Mouse (Mus musculus) testis, adult 2 months (tissue): ENCODE results near the gene Mdp1. TPM values are rescaled to one million over a fixed set of nuclear protein-coding genes. Genes with fewer than 3 reads are reported as not detected.

Experiments used
- H3K27ac ChIP-seq: fragments of 200-500 bp; 2 replicates; pipeline ENCODE4 v1.5.1; 2012; ENCODE audit warnings: low read depth, low read length; ENCODE audit not compliant: control insufficient read depth, insufficient read depth
- H3K27me3 ChIP-seq: fragments of 200-500 bp; 2 replicates; pipeline ENCODE4 v1.6.1; 2012; ENCODE audit warnings: mild to moderate bottlenecking, low read length, moderate library complexity; ENCODE audit not compliant: control insufficient read depth, insufficient read depth
- H3K36me3 ChIP-seq: fragments of 200-500 bp; 2 replicates; pipeline ENCODE4 v1.6.1; 2012; ENCODE audit warnings: mild to moderate bottlenecking, low read length; ENCODE audit not compliant: control insufficient read depth, insufficient read depth
- H3K4me1 ChIP-seq: fragments of 200-500 bp; 2 replicates; pipeline ENCODE4 v1.6.1; 2012; ENCODE audit warnings: low read length; ENCODE audit not compliant: control insufficient read depth, insufficient read depth
- H3K4me3 ChIP-seq: fragments of 200-500 bp; 2 replicates; pipeline ENCODE4 v1.5.1; 2012; ENCODE audit warnings: low read depth, mild to moderate bottlenecking, low read length, moderate library complexity, mixed read lengths; ENCODE audit not compliant: control insufficient read depth
- CTCF ChIP-seq: fragments of 200-500 bp; IDR thresholded peaks from 2 replicates; pipeline ENCODE4 v1.5.1; 2012; ENCODE audit warnings: low read depth, mild to moderate bottlenecking, inconsistent platforms, low read length, moderate library complexity; ENCODE audit not compliant: control insufficient read depth, insufficient read depth, insufficient replicate concordance
- POLR2A ChIP-seq: fragments of 200-500 bp; IDR thresholded peaks from 2 replicates; pipeline ENCODE4 v1.6.1; 2012; ENCODE audit warnings: low read depth, mild to moderate bottlenecking, inconsistent platforms, low read length, moderate library complexity; ENCODE audit not compliant: control insufficient read depth
- polyA plus RNA-seq: library from polyadenylated mRNA; depleted of rRNA; stranded (reverse); fragments of >200 nt; gene quantifications from 2 replicates; pipeline ENCODE4 v1.2.3, GENCODE M21; 2012

Gene Mdp1
- polyA plus RNA-seq, 1 experiment = 4.1 TPM

- H3K36me3 ChIP-seq = peaks cover 1% of the 10 kb centered on the region
- no peak overlapping the region for H3K4me3 ChIP-seq
- peak; percentile 81; the same call in 1 of the 2 replicates for TF ChIP-seq CTCF
- no peak for TF ChIP-seq POLR2A
- H3K4me1 ChIP-seq = peaks cover 3% of the 10 kb centered on the region; the same call in 1 of the 2 replicates
- H3K27ac ChIP-seq = no peak overlapping the region
- H3K27me3 ChIP-seq = no peaks in the 10 kb centered on the region
Measured at GRCm38 (mm10) chr14:55629312-55629711, 31.0 kb downstream of the Mdp1 start.

GRCm38 (mm10) chr14:55628077-55628827, 32.1 kb downstream of the Mdp1 start:
- Histone ChIP-seq H3K36me3 (peaks cover 1% of the 10 kb centered on the region), H3K27me3 (no peaks in the 10 kb centered on the region), H3K4me3 (no peak overlapping the region), H3K27ac (no peak overlapping the region), H3K4me1 (peaks cover 3% of the 10 kb centered on the region; the same call in 1 of the 2 replicates)
- TF ChIP-seq CTCF (no peak), POLR2A (no peak)

GRCm38 (mm10) chr14:55618486-55619195, 41.7 kb downstream of the Mdp1 start:
- Histone ChIP-seq H3K4me1 (peaks cover 12% of the 10 kb centered on the region), H3K27me3 (no peaks in the 10 kb centered on the region), H3K27ac (no peak overlapping the region), H3K36me3 (no peaks in the 10 kb centered on the region), H3K4me3 (peak overlapping the region; percentile 76)
- TF ChIP-seq CTCF (no peak), POLR2A (0 out of 2 replicates have a peak, but pooled peaks have one; percentile 28)

- no peaks in the 10 kb centered on the region for H3K36me3 ChIP-seq
- no peaks in the 10 kb centered on the region for H3K27me3 ChIP-seq
- TF ChIP-seq CTCF (no peak), POLR2A (peak; percentile 43; the same call in 1 of the 2 replicates)
- H3K4me3 ChIP-seq = peak within 1 kb of the TSS; percentile 76
- peak within 1 kb of the TSS; percentile 30 for H3K27ac ChIP-seq
- peaks cover 12% of the 10 kb centered on the region for H3K4me1 ChIP-seq
Measured at GRCm38 (mm10) chr14:55617822-55618221, 42.5 kb downstream of the Mdp1 start, which contains the start of gene Rec8. TSS of gene Rec8 (plus strand) at chr14:55618037.

- Histone ChIP-seq H3K4me3 (peak overlapping the region; percentile 76; the same call in 1 of the 2 replicates), H3K27me3 (no peaks in the 10 kb centered on the region), H3K27ac (no peak overlapping the region), H3K36me3 (no peaks in the 10 kb centered on the region), H3K4me1 (peaks cover 12% of the 10 kb centered on the region)
- TF ChIP-seq POLR2A = no peak
- no peak for TF ChIP-seq CTCF
Measured at GRCm38 (mm10) chr14:55616844-55617243, 43.5 kb downstream of the Mdp1 start.

- no peak overlapping the region for H3K27ac ChIP-seq
- no peak overlapping the region for H3K4me3 ChIP-seq
- peaks cover 12% of the 10 kb centered on the region for H3K4me1 ChIP-seq
- TF ChIP-seq POLR2A = no peak
- TF ChIP-seq CTCF = no peak
- H3K27me3 ChIP-seq = no peaks in the 10 kb centered on the region
- H3K36me3 ChIP-seq = no peaks in the 10 kb centered on the region
Measured at GRCm38 (mm10) chr14:55615876-55616275, 44.4 kb downstream of the Mdp1 start.

GRCm38 (mm10) chr14:55614565-55615178, 45.6 kb downstream of the Mdp1 start:
- H3K27me3 ChIP-seq = no peaks in the 10 kb centered on the region
- H3K4me1 ChIP-seq = peaks cover 12% of the 10 kb centered on the region
- H3K36me3 ChIP-seq = no peaks in the 10 kb centered on the region
- no peak for TF ChIP-seq POLR2A
- H3K4me3 ChIP-seq = no peak overlapping the region
- H3K27ac ChIP-seq = no peak overlapping the region
